Mouse (Mus musculus) hindbrain, embryonic 13.5 days (tissue): ENCODE measurements around the gene Gp9. TPM values are rescaled to one million over a fixed set of nuclear protein-coding genes. Genes with fewer than 3 reads are reported as not detected.

Experiments
- ATAC-seq: fragments of 200-750 bp; cut with Nextera tagmentation; 2 replicates; pipeline ENCODE4 v1.8.0; 2017; ENCODE audit warnings: moderate TSS enrichment; ENCODE audit not compliant: low FRiP score
- H3K27ac ChIP-seq: fragments of 300-500 bp; sonication (generic); 2 replicates; pipeline ENCODE4 v1.5.1; 2015; ENCODE audit warnings: inconsistent platforms, mild to moderate bottlenecking, moderate library complexity
- H3K27me3 ChIP-seq: fragments of 300-500 bp; sonication (generic); 2 replicates; pipeline ENCODE4 v1.6.1; 2015; ENCODE audit warnings: mild to moderate bottlenecking, inconsistent platforms
- H3K36me3 ChIP-seq: fragments of 300-500 bp; sonication (generic); 2 replicates; pipeline ENCODE4 v1.6.1; 2015; ENCODE audit warnings: mild to moderate bottlenecking, inconsistent platforms
- H3K4me1 ChIP-seq: fragments of 300-500 bp; sonication (generic); replicated peaks from 2 replicates; pipeline ENCODE4 v1.6.1; 2015; ENCODE audit warnings: inconsistent platforms
- H3K4me2 ChIP-seq: fragments of 300-500 bp; sonication (generic); 2 replicates; pipeline ENCODE4 v1.6.1; 2015; ENCODE audit warnings: inconsistent platforms, mild to moderate bottlenecking, moderate library complexity
- H3K4me3 ChIP-seq: fragments of 300-500 bp; sonication (generic); 2 replicates; pipeline ENCODE4 v1.5.1; 2015; ENCODE audit warnings: mild to moderate bottlenecking, inconsistent platforms
- H3K9ac ChIP-seq: fragments of 300-500 bp; sonication (generic); 2 replicates; pipeline ENCODE4 v1.6.1; 2015; ENCODE audit warnings: mild to moderate bottlenecking, inconsistent platforms
- H3K9me3 ChIP-seq: fragments of 300-500 bp; sonication (generic); 2 replicates; pipeline ENCODE4 v1.6.1; 2016; ENCODE audit warnings: inconsistent platforms
- WGBS: fragments of 180-500 bp; shearing (Covaris S2); methylation state at CpG from one replicate; pipeline ENCODE4 v1.1.7; 2015; 5-methylcytosine and 5-hydroxymethylcytosine counted together
- polyA plus RNA-seq: library from polyadenylated mRNA; unstranded; fragments of >200 nt; fragmentation: Nextera tagmentation; extraction: Ambion mirVana; gene quantifications from 2 replicates; pipeline ENCODE4 v1.2.1, GENCODE M21; 2015

Gene Gp9
- polyA plus RNA-seq, 1 experiment from 2014 or later: 1.5 TPM

DNA sequence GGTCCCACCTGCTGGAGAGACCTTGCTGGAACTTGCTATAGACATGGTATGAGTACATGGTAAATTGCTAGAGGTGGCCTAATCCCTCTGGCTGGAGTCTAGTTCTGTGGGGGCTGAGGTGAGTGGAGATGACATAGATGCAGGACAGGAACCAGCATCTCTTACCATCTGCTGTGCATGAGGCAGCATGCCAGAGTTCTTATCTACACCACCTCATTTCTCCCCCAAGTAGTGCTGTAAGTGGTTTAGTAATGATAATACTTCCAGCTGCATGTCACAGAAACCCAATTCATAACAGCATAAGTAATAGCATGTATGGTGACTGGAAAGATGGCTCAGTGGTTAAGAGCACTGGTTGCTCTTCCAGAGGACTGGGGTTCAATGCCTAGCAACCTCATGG lies 37.4 kb upstream of the Gp9 start:
- H3K4me1 ChIP-seq: peaks cover 16% of the 10 kb centered on the region
- H3K9ac ChIP-seq: no peak overlapping the region
- no peaks in the 10 kb centered on the region for H3K9me3 ChIP-seq
- no peak overlapping the region for H3K4me3 ChIP-seq
- ATAC-seq: no peak
- H3K4me2 ChIP-seq: no peak overlapping the region
- H3K36me3 ChIP-seq: no peaks in the 10 kb centered on the region
- no peak overlapping the region for H3K27ac ChIP-seq
- 0 out of 2 replicates have a peak, but pooled peaks cover 9% of the 10 kb centered on the region for H3K27me3 ChIP-seq

DNA sequence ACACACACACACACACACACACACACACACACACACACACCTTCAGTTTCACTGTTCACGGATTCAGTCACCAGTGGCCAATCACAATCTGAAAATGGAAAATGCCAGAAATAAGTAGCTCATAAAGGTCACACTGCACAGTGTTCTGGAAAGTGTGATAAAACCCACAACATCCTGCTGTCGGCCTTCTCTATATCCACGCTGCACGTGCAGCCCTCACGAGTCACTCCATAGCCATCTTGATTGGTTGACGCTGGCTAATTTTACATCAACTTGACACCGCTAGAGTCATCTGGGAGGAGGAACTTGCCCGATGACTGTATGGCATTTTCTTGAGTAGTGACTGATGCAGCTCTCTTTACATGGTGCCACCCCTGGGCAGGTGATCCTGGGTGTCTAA lies 35.9 kb upstream of the Gp9 start:
- Histone ChIP-seq H3K4me2 (no peak overlapping the region), H3K9ac (no peak overlapping the region), H3K9me3 (no peaks in the 10 kb centered on the region), H3K27me3 (0 out of 2 replicates have a peak, but pooled peaks cover 9% of the 10 kb centered on the region), H3K4me3 (no peak overlapping the region), H3K4me1 (peaks cover 16% of the 10 kb centered on the region), H3K27ac (no peak overlapping the region), H3K36me3 (no peaks in the 10 kb centered on the region)
- ATAC-seq: no peak
- WGBS: 93% methylated on average over 8 of the region's 8 CpGs

DNA sequence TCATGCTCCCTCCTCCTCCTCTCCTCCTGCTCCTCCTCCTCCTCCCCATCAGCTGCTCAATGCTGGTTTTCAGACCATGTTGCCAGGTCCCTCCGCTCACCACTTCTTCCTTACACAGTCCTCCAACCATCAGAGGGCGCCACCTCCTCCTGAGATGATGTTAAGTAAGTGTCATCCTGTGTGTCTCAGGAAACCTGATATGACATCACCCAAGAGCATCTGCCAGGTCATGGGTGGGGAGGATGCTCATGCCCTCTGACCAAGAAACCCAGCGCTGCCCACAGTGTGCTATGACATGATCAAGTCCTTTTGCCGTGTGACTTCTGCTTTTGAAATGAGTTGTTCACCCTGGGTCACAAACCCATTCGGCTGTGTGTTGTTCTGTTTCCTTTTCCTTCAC lies 35.1 kb upstream of the Gp9 start:
- no peak for ATAC-seq
- Histone ChIP-seq H3K27me3 (0 out of 2 replicates have a peak, but pooled peaks cover 9% of the 10 kb centered on the region), H3K27ac (no peak overlapping the region), H3K36me3 (no peaks in the 10 kb centered on the region), H3K9ac (no peak overlapping the region), H3K4me3 (no peak overlapping the region), H3K4me1 (peaks cover 11% of the 10 kb centered on the region), H3K9me3 (no peaks in the 10 kb centered on the region), H3K4me2 (no peak overlapping the region)
- WGBS: 79% methylated on average over 5 of the region's 5 CpGs

DNA sequence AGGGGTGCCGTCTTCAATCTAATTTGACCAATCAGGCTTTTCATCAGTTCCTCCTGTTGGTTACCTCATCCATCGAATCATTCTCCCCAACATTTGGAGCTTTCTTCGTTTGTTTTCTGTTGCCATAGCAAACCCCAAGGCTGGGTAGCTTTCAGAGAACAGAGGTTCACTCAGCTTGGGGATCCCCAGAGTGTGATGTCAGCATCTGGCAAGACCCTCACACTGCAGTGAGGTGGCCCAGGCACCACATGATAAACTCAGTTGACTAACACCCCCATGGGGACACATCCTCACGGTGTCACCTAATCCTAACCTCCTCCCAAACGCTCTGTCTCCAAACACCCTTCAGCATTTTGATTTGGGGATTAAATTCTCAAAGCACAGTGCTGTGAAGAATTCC lies 34.6 kb upstream of the Gp9 start:
- Histone ChIP-seq H3K9me3 (no peaks in the 10 kb centered on the region), H3K4me1 (peaks cover 6% of the 10 kb centered on the region), H3K9ac (no peak overlapping the region), H3K36me3 (no peaks in the 10 kb centered on the region), H3K4me2 (no peak overlapping the region), H3K27ac (no peak overlapping the region), H3K4me3 (no peak overlapping the region), H3K27me3 (0 out of 2 replicates have a peak, but pooled peaks cover 9% of the 10 kb centered on the region)
- ATAC-seq: no peak
- 77% methylated on average over 5 of the region's 5 CpGs for WGBS

DNA sequence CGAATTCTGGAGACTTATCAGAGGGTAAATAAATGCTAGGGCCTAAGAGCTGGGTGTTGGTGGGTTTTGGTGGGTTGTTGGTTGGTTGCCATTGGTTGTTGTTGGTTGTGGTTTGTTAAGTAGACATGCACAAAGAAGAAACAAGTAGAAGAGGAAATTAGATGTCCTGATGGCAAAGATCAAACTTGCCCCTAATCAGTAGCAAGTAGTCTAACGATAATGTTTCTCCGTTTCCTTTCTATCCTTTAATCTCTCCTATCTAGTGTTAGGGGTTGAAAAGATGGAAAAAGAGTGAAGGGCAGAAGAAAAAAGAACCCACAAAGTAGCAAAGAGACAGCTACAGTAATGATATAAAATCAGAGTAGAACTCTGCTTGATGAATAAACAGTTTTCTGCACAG lies 33.2 kb upstream of the Gp9 start:
- no peak for ATAC-seq
- 92% methylated on average over 3 of the region's 3 CpGs for WGBS
- Histone ChIP-seq H3K9me3 (no peaks in the 10 kb centered on the region), H3K27me3 (0 out of 2 replicates have a peak, but pooled peaks cover 6% of the 10 kb centered on the region), H3K9ac (no peak overlapping the region), H3K27ac (no peak overlapping the region), H3K4me1 (no peaks in the 10 kb centered on the region), H3K36me3 (no peaks in the 10 kb centered on the region), H3K4me3 (no peak overlapping the region), H3K4me2 (no peak overlapping the region)

DNA sequence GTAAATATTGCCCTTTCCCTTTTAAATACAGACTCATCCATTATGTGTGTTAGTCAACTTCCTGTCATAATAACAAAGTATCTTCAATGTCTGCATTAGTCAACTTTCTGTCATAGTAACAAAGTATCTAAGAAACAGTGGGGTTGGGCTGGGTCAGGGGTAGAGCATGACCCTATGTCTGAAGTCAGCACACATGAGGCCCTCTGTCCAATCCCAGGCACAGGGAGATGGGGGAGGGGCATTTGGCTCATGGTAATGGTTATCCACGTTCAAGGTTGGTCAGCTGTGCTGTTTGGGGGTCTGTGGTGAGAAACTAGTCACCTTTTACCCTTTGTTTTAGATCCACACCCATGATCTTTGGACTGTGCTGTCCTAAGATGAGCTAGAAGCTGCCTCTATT lies 32.6 kb upstream of the Gp9 start:
- 42% methylated on average over 1 of the region's 1 CpGs for whole genome bisulfite sequencing
- Histone ChIP-seq H3K4me3 (no peak overlapping the region), H3K4me2 (no peak overlapping the region), H3K9ac (no peak overlapping the region), H3K9me3 (no peaks in the 10 kb centered on the region), H3K36me3 (peaks cover 2% of the 10 kb centered on the region; the same call in 1 of the 2 replicates), H3K27me3 (0 out of 2 replicates have a peak, but pooled peaks cover 4% of the 10 kb centered on the region), H3K4me1 (no peaks in the 10 kb centered on the region), H3K27ac (no peak overlapping the region)
- no peak for ATAC-seq

DNA sequence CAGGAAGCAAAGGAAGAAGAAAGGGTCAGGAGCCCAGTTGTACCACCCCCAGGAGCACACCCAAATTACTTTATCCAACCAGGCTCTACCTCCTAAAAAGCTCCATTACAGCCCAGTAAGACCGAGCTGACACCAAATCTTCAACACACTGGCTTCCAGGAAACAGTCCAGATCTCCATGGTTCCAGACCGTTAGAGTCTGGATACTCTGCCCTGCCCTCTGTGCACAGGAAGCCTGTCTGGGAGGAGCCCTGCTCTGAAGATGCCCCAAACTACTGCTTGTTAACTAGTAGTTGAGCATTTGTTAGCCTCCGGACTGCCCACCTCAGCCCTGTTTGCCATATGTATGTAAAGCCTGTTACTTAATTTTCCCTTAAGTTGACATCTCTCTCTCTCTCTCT lies 31.8 kb upstream of the Gp9 start:
- no peak overlapping the region for H3K4me3 ChIP-seq
- no peak overlapping the region for H3K9ac ChIP-seq
- H3K36me3 ChIP-seq: peaks cover 5% of the 10 kb centered on the region; the same call in 1 of the 2 replicates
- WGBS: 75% methylated on average over 3 of the region's 3 CpGs
- H3K27ac ChIP-seq: no peak overlapping the region
- H3K4me2 ChIP-seq: no peak overlapping the region
- H3K27me3 ChIP-seq: no peaks in the 10 kb centered on the region
- H3K9me3 ChIP-seq: no peaks in the 10 kb centered on the region
- no peak for ATAC-seq
- H3K4me1 ChIP-seq: no peaks in the 10 kb centered on the region

DNA sequence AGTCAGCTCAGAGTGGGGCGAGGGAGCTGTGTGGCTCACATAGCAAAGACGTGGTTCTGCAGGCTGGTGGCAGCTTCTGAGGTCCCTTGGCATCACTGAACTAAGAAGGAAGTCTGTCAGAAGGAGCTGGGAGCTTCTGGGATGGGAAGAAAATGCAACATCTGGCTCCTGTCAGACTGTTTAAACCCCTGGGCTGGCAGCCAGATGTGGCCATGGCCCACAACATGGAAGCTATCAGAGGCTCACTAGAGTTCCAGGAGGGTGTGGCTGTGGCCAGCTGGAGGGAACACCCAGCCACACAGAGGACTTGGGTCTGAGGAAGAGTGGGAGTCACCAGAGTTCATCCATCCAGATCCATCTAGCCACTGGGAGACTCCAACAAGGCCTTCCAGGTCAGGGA lies 31.0 kb upstream of the Gp9 start:
- no peak overlapping the region for H3K27ac ChIP-seq
- ATAC-seq: no peak
- H3K36me3 ChIP-seq: peaks cover 5% of the 10 kb centered on the region; the same call in 1 of the 2 replicates
- no peaks in the 10 kb centered on the region for H3K9me3 ChIP-seq
- H3K4me1 ChIP-seq: no peaks in the 10 kb centered on the region
- no peaks in the 10 kb centered on the region for H3K27me3 ChIP-seq
- 81% methylated on average over 2 of the region's 2 CpGs for WGBS
- no peak overlapping the region for H3K4me2 ChIP-seq
- H3K9ac ChIP-seq: no peak overlapping the region
- H3K4me3 ChIP-seq: no peak overlapping the region

DNA sequence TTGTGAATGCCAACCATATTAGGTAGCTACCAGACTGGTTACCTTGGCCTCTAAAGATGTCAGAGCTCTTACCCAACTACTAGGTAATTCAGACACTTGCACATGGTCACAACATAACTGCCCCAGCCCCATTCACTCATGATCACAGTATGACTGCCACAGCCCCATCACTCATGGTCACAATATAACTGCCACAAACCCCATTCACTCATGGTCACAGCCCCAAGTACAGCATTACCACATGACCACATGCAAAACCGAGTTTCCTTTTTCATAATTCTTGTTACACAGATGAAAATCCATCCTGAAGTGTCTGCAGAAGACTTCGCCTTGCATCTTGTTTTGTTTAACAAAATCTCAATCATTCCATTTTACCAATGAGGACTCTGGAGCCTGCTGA lies 29.8 kb upstream of the Gp9 start:
- Histone ChIP-seq H3K4me2 (no peak overlapping the region), H3K27ac (no peak overlapping the region), H3K27me3 (no peaks in the 10 kb centered on the region), H3K9ac (no peak overlapping the region), H3K4me1 (no peaks in the 10 kb centered on the region), H3K9me3 (no peaks in the 10 kb centered on the region), H3K4me3 (no peak overlapping the region), H3K36me3 (peaks cover 5% of the 10 kb centered on the region; the same call in 1 of the 2 replicates)
- no peak for ATAC-seq
- 94% methylated on average over 2 of the region's 2 CpGs for WGBS

DNA sequence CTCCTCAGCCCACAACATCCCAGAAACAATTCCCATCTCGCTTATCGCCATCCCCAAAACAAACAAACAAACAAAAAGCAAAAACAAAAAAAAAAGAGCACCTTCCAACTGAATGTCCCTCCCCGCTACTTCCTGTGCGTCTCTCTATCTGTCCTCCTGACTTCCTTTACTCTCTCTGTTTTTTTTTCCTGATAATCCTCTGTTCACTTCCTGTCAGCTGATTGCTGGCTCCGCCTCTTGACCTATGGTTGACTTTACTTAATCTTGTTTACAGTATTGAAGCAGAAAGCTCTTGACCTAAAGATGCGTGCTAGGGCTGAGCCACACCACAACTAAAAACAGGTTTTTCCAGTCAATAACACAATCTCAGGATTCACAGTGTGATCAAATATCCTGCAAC lies 29.3 kb upstream of the Gp9 start:
- H3K9me3 ChIP-seq: no peaks in the 10 kb centered on the region
- no peak overlapping the region for H3K9ac ChIP-seq
- no peaks in the 10 kb centered on the region for H3K27me3 ChIP-seq
- H3K27ac ChIP-seq: no peak overlapping the region
- H3K4me2 ChIP-seq: no peak overlapping the region
- ATAC-seq: no peak
- 91% methylated on average over 6 of the region's 6 CpGs for WGBS
- H3K36me3 ChIP-seq: peaks cover 5% of the 10 kb centered on the region; the same call in 1 of the 2 replicates
- H3K4me1 ChIP-seq: no peaks in the 10 kb centered on the region
- no peak overlapping the region for H3K4me3 ChIP-seq

DNA sequence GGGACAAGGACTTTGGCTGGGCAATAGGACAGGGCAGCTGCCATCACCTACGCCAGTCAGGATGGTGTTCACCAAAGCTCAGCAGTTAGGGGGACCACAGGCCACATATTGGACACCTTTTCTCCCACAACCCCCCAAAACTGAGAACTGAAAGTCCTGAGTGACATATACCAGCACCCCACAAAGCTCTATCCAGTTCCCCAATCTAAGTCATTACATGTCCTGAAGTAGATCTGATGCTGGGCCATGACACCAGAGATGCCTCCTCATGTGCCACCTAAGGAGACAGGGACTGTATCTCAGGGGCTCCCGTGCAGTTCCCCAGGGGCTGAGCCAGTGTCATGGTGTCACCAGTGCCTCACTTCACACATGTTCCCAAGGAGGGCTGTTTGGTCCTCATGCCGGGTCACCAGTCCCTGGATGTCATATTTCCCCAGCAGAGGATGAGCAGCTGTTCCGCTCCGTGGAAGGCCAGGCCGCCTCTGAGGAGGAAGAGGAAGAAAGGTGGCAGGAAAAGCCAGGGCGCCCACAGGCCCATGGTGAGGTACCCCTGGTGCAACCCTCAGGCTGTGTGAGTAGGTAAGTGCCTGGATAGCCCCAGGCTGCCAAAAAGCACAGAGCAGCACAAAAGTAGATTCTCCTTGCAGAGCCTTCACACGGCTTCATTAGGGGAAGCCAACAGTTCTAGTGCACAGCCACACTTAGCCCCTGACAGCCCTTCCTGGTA lies 27.5 kb upstream of the Gp9 start:
- Histone ChIP-seq H3K4me2 (no peak overlapping the region), H3K4me1 (no peaks in the 10 kb centered on the region), H3K36me3 (peaks cover 15% of the 10 kb centered on the region), H3K4me3 (no peak overlapping the region), H3K9ac (no peak overlapping the region), H3K27ac (no peak overlapping the region), H3K9me3 (no peaks in the 10 kb centered on the region), H3K27me3 (no peaks in the 10 kb centered on the region)
- no peak for ATAC-seq
- 90% methylated on average over 8 of the region's 8 CpGs for WGBS

DNA sequence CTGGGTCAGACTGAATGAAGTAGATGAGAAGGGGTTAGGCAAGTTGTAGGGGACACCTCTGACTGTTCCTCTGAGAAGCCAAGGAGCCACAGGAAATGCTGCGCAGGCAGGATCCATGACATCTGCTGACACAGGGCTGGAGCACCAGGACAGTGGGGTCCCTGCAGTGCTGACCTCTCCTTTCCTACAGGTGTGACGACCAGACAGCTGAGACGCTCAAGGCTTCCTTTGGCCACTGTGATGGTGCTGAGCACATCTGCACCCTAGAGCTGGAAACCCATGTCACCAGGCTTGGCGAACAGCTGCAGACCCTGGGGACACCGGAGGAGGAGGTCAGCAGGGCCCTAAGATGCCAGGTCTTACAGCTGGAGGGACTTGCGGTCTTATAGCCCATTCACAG lies 26.3 kb upstream of the Gp9 start:
- Histone ChIP-seq H3K27me3 (no peaks in the 10 kb centered on the region), H3K4me2 (no peak overlapping the region), H3K9ac (no peak overlapping the region), H3K4me1 (no peaks in the 10 kb centered on the region), H3K27ac (no peak overlapping the region), H3K4me3 (no peak overlapping the region), H3K9me3 (no peaks in the 10 kb centered on the region), H3K36me3 (peaks cover 23% of the 10 kb centered on the region)
- no peak for ATAC-seq
- WGBS: 92% methylated on average over 6 of the region's 6 CpGs

DNA sequence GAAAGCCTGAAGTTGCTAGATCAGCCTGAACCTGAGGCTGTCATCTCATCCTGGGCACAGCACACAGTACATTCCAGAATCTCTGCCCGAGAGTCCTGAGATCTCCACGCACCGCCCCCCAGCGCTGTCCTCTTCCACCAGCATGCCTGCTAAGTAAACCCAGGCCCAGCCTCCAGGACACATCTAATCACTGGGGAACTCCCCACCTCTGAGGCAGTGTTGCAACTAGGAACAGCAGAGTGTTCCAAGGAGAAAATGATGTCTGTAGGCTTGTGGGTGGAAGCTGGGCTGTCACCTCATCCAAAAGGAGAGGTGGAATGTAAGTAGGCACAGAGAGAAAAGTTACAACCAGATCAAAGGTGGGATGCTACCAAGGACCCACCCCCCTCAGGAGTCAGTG lies 22.7 kb upstream of the Gp9 start:
- Histone ChIP-seq H3K4me2 (no peak overlapping the region), H3K4me3 (no peak overlapping the region), H3K36me3 (peaks cover 33% of the 10 kb centered on the region), H3K9me3 (no peaks in the 10 kb centered on the region), H3K27ac (no peak overlapping the region), H3K4me1 (no peaks in the 10 kb centered on the region), H3K27me3 (no peaks in the 10 kb centered on the region), H3K9ac (no peak overlapping the region)
- no peak for ATAC-seq
- WGBS: 97% methylated on average over 4 of the region's 4 CpGs
